Mouse (Mus musculus) c-Kit-positive CD71-positive TER-119-negative erythroid progenitor cells, embryonic 14.5 days (primary cell): ENCODE results near the gene Tnfaip8l1.
A peak's percentile ranks its signal among the peaks of the same experiment; 100 is the strongest.

Experiments
- DNase-seq: peaks from one replicate; pipeline ENCODE4 v3.0.0-alpha.2; 2013; ENCODE audit warnings: low read depth

Tnfaip8l1 gene

DNA sequence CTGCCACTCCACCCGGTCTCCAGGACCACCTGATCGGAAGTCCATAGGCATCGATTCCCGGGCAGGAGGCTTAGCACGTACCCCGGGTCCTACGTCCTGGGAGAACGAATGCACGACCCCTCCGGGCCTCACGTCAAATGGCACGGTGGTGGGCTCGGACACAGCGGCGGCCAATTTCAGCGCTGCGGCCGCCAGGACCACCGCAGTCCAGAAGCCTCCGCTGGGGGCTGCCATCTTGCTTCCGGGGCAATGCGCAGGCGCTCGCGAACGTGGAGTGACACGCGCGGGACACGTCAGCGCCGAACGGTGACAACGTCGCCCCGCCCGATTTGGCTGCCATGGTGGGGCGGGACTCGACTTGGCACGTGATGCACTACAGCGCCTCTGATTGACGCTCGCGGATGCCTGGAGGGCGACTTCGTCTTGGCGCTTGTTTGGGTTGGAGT, 21.4 kb downstream of the Tnfaip8l1 start, which contains the start of gene Mydgf:
TSS of gene Mydgf (minus strand) at position 263 of the 446 bp plus-strand sequence.
- DNase-seq, result peak; percentile 90

DNA sequence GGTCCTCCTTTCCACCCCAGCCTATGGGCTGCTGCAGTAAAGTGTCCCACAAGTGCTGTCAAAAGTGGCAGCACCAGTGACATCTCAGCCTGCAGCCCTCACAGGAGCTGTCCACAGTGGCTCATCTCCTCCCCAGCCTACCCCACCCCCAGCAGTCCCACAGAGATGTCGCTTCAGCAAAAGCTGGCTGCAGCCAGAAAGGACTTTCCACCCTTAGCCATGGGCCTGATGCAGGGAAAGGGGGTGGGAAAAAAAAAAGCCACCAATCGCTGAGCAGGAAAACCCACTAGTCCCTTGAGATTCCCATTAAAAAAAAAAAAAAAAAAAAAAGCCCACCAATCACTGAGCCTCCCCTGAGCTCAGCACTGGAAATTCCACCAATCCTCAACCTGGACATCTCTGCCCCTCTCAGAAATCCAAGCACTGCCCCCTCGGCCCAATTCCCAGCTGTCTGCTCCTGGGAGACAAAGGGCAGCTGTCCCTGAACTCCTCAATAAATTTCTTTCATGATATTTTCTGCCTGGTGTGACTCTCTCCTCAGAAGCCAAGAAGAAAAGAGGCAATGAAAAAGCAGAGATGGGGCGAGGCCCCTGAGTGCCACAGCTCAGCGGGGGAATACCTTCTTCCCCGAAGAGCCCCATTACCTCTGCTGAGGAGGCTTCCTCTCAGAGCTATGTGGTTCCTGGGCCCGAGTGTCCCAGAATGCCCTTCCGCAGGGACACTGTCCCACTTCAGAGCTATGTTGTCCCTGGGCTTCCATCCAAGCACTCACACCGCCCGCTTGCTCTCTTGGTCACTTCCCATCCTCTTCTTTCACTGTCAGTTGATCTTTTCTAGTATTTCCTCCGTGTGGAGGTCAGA, 23.2 kb downstream of the Tnfaip8l1 start:
- no peak for DNase-seq

DNA sequence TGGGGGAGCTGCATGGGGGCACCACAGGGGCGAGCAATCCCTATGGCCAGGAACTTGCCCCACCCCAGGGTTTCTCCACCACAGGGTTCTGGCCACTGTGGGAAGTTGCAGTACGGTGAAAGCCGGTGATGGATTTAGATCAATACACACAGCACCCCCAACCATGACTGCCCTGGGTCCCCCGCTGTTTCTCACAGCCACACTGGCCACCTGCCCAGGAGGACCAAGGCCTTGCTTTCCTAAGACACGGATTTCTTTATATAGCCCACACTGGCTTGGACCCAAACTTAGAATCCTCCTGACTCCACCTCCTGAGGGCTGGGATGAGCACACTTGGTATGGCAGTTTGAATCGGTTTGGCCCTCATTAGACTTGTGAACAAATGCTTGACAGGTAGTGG, 29.0 kb downstream of the Tnfaip8l1 start:
- DNase-seq, result no peak

GRCm38 (mm10) chr17:56194357-56194756, 32.1 kb downstream of the Tnfaip8l1 start:
- no peak for DNase-seq

DNA sequence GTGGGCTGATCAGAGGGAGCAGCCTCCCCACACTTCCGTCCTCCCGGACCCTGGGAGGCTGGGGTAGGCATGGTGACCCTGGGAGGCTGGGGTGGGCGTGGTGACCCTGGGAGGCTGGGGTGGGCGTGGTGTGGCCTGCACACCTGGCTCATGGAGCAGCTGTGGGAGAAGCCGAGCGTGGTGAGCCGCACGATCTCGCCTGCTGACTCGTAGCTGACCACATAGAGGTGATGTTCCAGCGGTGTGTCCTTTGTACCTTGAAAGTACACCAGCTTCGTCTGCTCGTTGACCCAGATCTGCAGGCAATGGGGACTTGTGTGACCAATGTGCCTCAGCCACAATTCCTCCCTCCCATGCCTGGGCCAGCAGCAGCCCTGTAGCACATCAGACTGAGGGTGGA, 32.5 kb downstream of the Tnfaip8l1 start:
- no peak for DNase-seq

- peak; percentile 23 for DNase-seq
Measured at GRCm38 (mm10) chr17:56196860-56197259, 34.6 kb downstream of the Tnfaip8l1 start.

DNA sequence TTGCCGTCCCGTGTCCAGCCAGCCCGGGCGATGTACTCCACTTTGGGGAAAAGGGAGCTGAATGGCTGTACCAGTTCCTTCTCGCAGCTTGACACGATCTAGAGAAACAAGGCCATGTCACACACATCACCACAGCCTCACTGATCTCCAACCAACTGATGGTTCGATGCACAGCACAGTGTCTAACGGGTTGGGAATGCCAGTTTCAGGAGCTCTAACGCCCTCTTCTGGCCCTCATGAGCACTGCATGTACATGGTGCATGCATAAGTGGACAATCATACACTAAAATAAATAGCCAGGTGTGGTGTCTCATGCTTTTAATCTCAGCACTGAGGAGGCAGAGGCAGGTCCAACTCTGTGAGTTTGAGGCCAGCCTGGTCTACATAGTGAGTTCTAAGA, 38.3 kb downstream of the Tnfaip8l1 start:
- no peak for DNase-seq

DNA sequence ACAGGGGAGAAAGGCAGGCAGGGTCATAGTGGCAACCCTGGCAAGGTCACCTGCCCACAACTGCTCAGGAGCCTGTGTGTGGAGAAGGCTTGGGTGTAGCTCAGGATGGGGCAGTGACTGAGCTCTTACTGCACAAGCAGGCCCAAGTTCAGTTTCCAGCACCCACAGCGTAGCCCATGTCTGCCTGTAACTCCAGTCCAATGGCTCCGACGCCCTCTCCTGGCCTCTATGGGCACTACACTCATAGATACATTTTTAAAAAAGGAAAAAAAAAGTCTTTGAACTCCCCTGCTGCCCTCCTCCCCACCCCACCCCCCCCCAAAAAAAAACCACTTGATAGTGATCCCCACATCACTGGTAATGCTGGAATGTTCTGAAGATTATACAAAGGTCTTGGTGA, 39.4 kb downstream of the Tnfaip8l1 start:
- DNase-seq, result no peak

DNA sequence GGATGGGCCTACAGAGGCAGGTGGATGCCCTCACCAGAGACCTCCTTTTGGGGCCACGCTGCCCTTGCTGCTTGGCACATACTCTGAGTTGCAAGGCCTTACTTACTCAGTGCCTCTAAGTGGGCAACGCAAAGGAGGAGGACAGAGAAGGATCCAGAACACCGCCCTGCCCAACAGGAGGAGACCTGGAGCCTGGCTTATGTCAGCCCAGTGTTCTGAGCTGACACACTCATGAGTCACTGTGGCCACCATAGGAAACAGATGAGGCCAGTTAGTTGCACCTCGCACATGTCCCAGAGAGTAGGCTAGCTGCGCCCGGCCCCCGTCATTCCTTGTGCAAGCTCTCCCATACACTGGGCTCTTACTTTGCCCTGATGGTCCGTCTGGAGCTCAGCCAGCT, 40.2 kb downstream of the Tnfaip8l1 start:
- DNase-seq, result no peak

DNA sequence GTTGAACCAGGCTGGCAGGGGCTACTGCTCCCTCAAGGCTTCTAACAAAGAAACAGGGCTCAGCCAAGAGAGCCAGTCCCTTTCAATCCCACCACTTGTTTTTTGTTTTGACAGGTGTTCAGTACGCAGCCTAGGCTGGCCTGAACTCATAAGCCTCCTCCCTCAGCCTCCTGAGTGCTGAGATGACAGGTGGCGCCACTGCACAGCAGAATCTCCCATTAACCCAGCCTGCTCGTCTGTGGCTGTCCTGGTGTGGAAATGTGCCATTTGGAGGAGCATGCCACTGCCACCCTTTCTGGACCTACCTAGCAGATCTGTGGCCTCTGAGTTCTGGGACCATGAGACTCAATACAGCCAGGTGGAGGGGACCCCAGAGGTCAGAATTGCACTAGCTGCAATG, 41.5 kb downstream of the Tnfaip8l1 start:
- DNase-seq, result no peak

DNA sequence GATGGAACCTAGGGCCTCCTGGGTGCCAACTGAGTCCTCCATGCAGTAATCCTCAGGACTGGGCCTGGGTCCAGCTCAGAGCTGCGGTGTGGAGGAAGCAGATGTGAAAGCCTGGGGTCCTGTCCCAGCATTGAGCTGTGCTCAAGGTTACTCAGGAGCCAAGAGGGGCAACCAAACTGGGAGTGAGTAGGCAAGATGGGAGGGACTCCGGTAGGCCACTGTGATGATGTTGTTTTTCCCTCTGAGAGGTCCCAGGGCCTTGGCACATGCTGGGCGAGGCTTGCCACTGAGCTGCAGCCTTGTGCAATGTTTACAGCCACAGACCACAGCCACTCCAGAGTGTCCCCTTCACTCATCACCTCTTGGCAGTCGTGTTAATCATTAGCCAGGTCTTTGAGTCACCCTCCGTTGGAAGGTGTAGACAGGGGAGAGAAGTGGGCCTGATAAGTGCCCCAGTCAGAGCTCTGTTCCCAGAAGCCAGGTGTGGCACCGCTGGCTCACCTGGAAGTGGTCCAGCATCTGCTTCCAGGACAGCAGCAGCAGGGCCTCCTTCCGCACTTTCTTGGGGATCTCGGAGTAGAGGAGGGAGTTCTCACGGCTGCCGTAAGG, 44.1 kb downstream of the Tnfaip8l1 start:
- no peak for DNase-seq

DNA sequence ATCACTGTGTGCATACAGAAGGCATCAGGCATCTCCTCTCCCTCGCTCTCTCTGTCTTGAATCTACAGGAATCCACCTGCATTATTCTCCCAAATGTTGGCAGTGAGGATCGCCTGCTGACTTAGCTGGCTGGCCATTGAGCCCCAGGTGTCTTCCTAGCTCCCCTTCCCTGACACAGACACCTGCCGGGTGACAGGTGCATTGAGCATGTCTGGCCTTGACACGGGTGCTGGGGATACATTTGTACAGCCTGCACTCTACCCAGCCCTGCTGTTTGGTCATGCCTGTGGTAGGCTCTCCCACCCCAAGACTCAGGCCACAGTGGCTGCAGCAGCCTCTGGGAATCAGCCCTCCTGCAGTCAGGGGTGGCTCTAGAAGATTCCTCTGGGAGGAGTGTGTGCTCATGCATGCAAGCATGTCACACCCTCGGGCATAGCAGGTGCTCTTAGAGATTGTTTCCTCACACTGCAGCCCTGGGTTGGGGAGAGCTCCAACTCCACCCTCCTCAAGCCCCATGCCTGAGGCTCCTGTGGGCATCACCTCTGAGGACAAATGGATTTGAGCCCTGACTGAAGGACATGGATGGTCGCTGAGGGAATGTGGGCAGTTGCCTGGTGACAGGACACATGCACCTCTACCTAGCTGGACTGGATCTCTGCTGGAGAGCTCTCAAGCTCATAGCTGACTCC, 44.9 kb downstream of the Tnfaip8l1 start:
- no peak for DNase-seq

DNA sequence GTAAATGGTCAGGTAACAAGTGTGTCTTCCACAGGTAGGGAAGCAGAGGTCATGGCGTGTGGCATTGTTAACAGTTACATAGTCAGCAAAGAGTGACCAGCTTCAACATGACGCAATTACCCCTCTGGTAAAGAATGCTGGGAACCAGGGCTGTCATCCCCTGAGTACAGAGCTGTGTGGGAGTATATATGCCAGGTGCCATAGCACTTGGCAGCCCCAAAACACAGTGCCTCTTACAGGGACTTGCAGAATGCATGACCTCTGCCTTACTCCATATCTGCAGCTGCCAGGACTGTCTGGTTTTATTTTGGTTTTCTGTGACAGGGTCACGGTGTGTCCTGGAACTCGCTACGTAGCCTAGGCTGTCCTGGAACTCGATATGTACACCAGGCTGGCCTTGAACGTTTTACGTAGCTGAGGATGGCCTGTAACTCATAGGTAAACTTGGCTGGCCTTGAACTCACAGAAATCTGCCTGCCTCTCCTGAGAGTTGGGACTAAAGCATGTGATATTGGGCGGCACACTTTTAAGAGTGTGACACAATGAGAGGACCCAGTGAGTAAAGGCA, 45.8 kb downstream of the Tnfaip8l1 start:
- no peak for DNase-seq

DNA sequence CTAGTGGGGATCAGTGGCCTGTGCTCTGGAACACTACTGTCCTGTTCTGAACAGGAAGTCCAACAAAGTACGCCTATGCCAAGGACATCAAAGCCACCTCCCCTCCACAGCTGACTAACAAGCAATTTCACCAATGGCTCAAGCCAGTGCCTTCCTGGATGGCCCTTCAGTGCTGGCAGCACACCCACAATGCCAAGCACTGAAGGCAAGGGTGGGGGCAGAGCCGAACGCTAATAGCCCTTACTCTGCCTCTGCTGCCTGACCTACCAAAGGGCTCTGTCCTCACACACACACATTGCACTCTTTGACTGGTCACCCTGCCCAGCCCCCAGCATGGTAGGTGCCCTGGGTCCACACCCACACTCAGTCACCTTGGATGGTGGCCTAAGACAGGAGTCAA, 46.5 kb downstream of the Tnfaip8l1 start:
- DNase-seq, result no peak

GRCm38 (mm10) chr17:56211090-56211489, 48.8 kb downstream of the Tnfaip8l1 start:
- DNase-seq, result no peak

- DNase-seq, result no peak
Measured at GRCm38 (mm10) chr17:56212676-56213075, 50.4 kb downstream of the Tnfaip8l1 start.

DNA sequence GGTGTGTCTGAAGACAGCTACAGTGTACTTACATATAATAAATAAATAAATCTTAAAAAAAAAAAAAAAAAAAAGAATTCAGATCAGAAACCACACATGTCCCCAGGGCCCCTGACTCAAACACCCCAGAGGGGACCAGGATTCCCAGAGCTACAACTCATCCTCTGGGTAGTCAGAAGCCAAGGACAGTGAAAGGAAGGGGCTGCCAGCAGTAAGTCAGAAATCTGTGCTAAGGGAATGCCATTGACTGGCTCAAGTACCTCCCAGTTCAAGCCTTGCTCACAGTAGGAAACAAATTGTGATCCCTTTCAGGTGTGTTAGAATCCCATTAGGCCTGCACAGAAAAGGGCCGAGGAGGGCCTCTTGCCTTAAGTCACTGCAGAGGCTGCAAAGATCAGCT, 52.0 kb downstream of the Tnfaip8l1 start:
- DNase-seq, result no peak

- DNase-seq, result no peak
Measured at GRCm38 (mm10) chr17:56217670-56218069, 55.4 kb downstream of the Tnfaip8l1 start.

- DNase-seq, result peak; percentile 86
Measured at GRCm38 (mm10) chr17:56218377-56219191, 56.3 kb downstream of the Tnfaip8l1 start, which contains the start of gene Dpp9. TSS of gene Dpp9 (minus strand) at chr17:56218905.

DNA sequence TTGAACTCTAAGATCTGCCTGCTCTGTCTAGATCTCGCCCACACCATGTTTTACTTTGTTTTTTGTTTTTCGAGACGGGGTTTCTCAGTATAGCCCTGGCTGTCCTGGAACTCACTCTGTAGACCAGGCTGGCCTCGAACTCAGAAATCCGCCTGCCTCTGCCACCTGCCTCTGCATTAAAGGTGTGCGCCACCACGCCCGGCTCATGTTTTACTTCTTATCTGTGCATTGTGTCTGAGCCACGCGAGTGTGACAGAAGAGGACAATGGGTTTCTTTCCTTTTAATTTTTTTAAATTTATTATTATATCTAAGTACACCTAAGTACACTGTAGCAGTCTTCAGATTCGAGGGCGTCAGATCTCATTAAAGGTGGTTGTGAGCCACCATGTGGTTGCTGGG, 57.0 kb downstream of the Tnfaip8l1 start:
- no peak for DNase-seq

DNA sequence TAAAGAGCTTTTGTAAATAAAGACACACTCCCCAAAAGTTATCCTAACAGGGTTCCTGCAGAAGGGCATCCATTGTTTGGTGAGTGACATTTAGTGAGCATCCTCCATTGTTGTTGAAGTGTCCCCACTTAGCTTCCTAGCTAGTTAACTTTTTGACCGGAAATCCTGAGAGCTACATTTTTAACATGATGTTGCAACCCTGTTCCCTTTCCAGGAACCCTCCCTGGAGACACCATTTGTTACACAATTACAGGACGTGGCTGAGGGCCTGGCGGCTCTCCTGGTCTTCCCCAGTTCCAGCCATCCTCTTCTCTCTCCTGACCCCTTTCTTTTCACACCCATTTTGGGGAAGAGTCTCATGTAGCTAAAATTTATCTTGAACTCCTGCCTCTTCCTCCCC, 57.5 kb downstream of the Tnfaip8l1 start:
- no peak for DNase-seq
